Mouse (Mus musculus): ENCODE data around the gene Msmo1.

The Msmo1 gene

GRCm38 (mm10) chr8:64711544-64711943, 22.0 kb downstream of the Msmo1 start:
- no peak for DNase-seq

GRCm38 (mm10) chr8:64707481-64707880, 26.1 kb downstream of the Msmo1 start:
- no peak for DNase-seq

- DNase-seq = no peak
Measured at GRCm38 (mm10) chr8:64703191-64703590, 30.4 kb downstream of the Msmo1 start.

GRCm38 (mm10) chr8:64692651-64693201, 40.9 kb downstream of the Msmo1 start, which contains the start of gene Cpe:
Gene Cpe (minus strand): TSS chr8:64693054.
- DNase-seq = peak; percentile 59

GRCm38 (mm10) chr8:64691591-64692401, 41.8 kb downstream of the Msmo1 start:
- DNase-seq = no peak

GRCm38 (mm10) chr8:64690845-64691244, 42.7 kb downstream of the Msmo1 start:
- DNase-seq = no peak

- DNase-seq = no peak
Measured at GRCm38 (mm10) chr8:64690306-64690705, 43.3 kb downstream of the Msmo1 start.

GRCm38 (mm10) chr8:64688741-64689140, 44.9 kb downstream of the Msmo1 start:
- DNase-seq = no peak

- DNase-seq = no peak
Measured at GRCm38 (mm10) chr8:64688161-64688560, 45.4 kb downstream of the Msmo1 start.

GRCm38 (mm10) chr8:64682501-64682900, 51.1 kb downstream of the Msmo1 start:
- no peak for DNase-seq

- no peak for DNase-seq
Measured at GRCm38 (mm10) chr8:64676381-64676780, 57.2 kb downstream of the Msmo1 start.

GRCm38 (mm10) chr8:64674951-64675585, 58.5 kb downstream of the Msmo1 start:
- no peak for DNase-seq

- no peak for DNase-seq
Measured at GRCm38 (mm10) chr8:64672920-64673319, 60.7 kb downstream of the Msmo1 start.

- no peak for DNase-seq
Measured at GRCm38 (mm10) chr8:64671937-64672336, 61.7 kb downstream of the Msmo1 start.
